Mouse (Mus musculus): ENCODE measurements at regions not wholly inside any gene's neighbourhood (a gene's known extent, or its start where the extent isn't known, plus 50 kb on each side); places are given as distances from the start of the nearest gene placed in this dataset.

DNA sequence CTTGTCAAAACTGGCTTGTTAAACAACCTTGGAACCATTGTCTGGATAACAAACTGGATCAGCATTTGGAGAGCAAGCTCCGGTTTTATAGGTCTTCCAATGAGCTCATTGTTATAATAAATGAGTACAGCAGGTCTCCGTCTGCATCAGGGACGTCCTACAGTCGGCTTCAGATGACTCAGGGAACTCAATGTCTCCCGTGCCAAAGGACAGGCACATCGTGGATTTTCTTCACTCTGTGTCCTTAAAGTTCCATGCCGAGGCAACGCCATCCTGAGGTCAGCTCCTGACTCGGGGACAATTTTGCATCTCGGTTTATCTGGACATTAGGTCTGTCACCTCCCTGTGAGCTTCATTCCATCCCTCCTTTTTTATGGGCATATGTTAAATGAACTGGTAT lies 85.2 kb downstream of the Lyplal1 start:
- ATAC-seq (ENCODE audit: low read depth): no peak
- Histone ChIP-seq H3K27ac (ENCODE audit: low read depth, low read length) (no peak overlapping the region), H3K27me3 (ENCODE audit: control insufficient read depth, insufficient read depth, low read length) (no peaks in the 10 kb centered on the region), H3K9me3 (ENCODE audit: control insufficient read depth, low read length) (no peaks in the 10 kb centered on the region), H3K4me2 (ENCODE audit: low read depth, low read length) (no peak overlapping the region), H3K36me3 (ENCODE audit: control insufficient read depth, insufficient read depth, low read length) (no peaks in the 10 kb centered on the region), H3K9ac (replicated peaks; ENCODE audit: low read depth, low read length) (no peak overlapping the region), H3K4me3 (ENCODE audit: low read depth, low read length) (no peak overlapping the region), H3K4me1 (ENCODE audit: control insufficient read depth, insufficient read depth, low read length) (no peaks in the 10 kb centered on the region)
- 53% methylated on average over 10 of the region's 10 CpGs for whole genome bisulfite sequencing

GRCm38 (mm10) chr1:186034443-186034842 lies 82.7 kb downstream of the Lyplal1 start:
- no peaks in the 10 kb centered on the region for H3K4me1 ChIP-seq (ENCODE audit: control insufficient read depth, insufficient read depth, low read length)
- H3K4me3 ChIP-seq (ENCODE audit: low read depth, low read length): no peak overlapping the region
- no peaks in the 10 kb centered on the region for H3K27me3 ChIP-seq (ENCODE audit: control insufficient read depth, insufficient read depth, low read length)
- H3K4me2 ChIP-seq (ENCODE audit: low read depth, low read length): no peak overlapping the region
- H3K9me3 ChIP-seq (ENCODE audit: control insufficient read depth, low read length): no peaks in the 10 kb centered on the region
- H3K36me3 ChIP-seq (ENCODE audit: control insufficient read depth, insufficient read depth, low read length): no peaks in the 10 kb centered on the region
- no peak overlapping the region for H3K27ac ChIP-seq (ENCODE audit: low read depth, low read length)
- 65% methylated on average over 2 of the region's 2 CpGs for WGBS
- no peak for ATAC-seq (ENCODE audit: low read depth)
- H3K9ac ChIP-seq (replicated peaks; ENCODE audit: low read depth, low read length): no peak overlapping the region
